Mouse (Mus musculus) stomach, postnatal 0 days (tissue): ENCODE measurements at regions not wholly inside any gene's neighbourhood (a gene's known extent, or its start where the extent isn't known, plus 50 kb on each side); places are given as distances from the start of the nearest gene placed in this dataset.

ENCODE experiments used
- ATAC-seq: fragments of 200-750 bp; cut with Nextera tagmentation; 2 replicates; pipeline ENCODE4 v1.8.0; 2017; ENCODE audit not compliant: low FRiP score, low TSS enrichment
- DNase-seq: peaks from one replicate; pipeline ENCODE4 v3.0.0-alpha.2; 2016; ENCODE audit warnings: low spot score
- H3K27ac ChIP-seq: fragments of 300-500 bp; sonication (generic); replicated peaks from 2 replicates; pipeline ENCODE4 v1.5.1; 2014; ENCODE audit warnings: mild to moderate bottlenecking, control low read depth
- H3K27me3 ChIP-seq: fragments of 300-500 bp; sonication (generic); 2 replicates; pipeline ENCODE4 v1.6.1; 2014; ENCODE audit warnings: low read length; ENCODE audit not compliant: control insufficient read depth, insufficient read depth
- H3K36me3 ChIP-seq: fragments of 300-500 bp; sonication (generic); 2 replicates; pipeline ENCODE4 v1.6.1; 2014; ENCODE audit warnings: low read length, mixed read lengths; ENCODE audit not compliant: control insufficient read depth, insufficient read depth
- H3K4me1 ChIP-seq: fragments of 300-500 bp; sonication (generic); replicated peaks from 2 replicates; pipeline ENCODE4 v1.6.1; 2014; ENCODE audit warnings: antibody characterized with exemption; ENCODE audit not compliant: control insufficient read depth, insufficient read depth
- H3K4me2 ChIP-seq: fragments of 300-500 bp; sonication (generic); replicated peaks from 2 replicates; pipeline ENCODE4 v1.6.1; 2014; ENCODE audit warnings: low read depth, mild to moderate bottlenecking, control low read depth, moderate library complexity
- H3K4me3 ChIP-seq: fragments of 300-500 bp; sonication (generic); 2 replicates; pipeline ENCODE4 v1.5.1; 2014; ENCODE audit warnings: low read depth, low read length, control low read depth
- H3K9ac ChIP-seq: fragments of 300-500 bp; sonication (generic); 2 replicates; pipeline ENCODE4 v1.6.1; 2014; ENCODE audit warnings: mild to moderate bottlenecking, low read length, control low read depth, mixed read lengths
- H3K9me3 ChIP-seq: fragments of 300-500 bp; sonication (generic); 2 replicates; pipeline ENCODE4 v1.6.1; 2016; ENCODE audit warnings: low read length; ENCODE audit not compliant: control insufficient read depth
- CTCF ChIP-seq: IDR thresholded peaks from 2 replicates; pipeline ENCODE4 v1.5.1; 2016; ENCODE audit warnings: antibody characterized with exemption, low read depth, mild to moderate bottlenecking, moderate library complexity
- EP300 ChIP-seq: optimal IDR thresholded peaks from 2 replicates; pipeline ENCODE3; 2016; ENCODE audit warnings: antibody characterized with exemption
- WGBS: fragments of 180-500 bp; shearing (Covaris S2); extraction: QIAGEN DNeasy Blood & Tissue Kit; methylation state at CpG from one replicate; pipeline ENCODE4 v1.1.7; 2014; 5-methylcytosine and 5-hydroxymethylcytosine counted together

- 15% methylated on average over 1 of the region's 1 CpGs for WGBS
- Histone ChIP-seq H3K27ac (no peak overlapping the region), H3K4me1 (no peaks in the 10 kb centered on the region), H3K4me2 (no peak overlapping the region), H3K36me3 (no peaks in the 10 kb centered on the region), H3K4me3 (no peak overlapping the region), H3K27me3 (no peaks in the 10 kb centered on the region), H3K9me3 (no peaks in the 10 kb centered on the region), H3K9ac (no peak overlapping the region)
- ATAC-seq (no peak), DNase-seq (peak; percentile 16)
- TF ChIP-seq CTCF (no peak), EP300 (no peak)
Observed at GRCm38 (mm10) chr1:194363129-194363768, 254.8 kb upstream of the Plxna2 start.

- no peaks in the 10 kb centered on the region for H3K4me1 ChIP-seq
- H3K36me3 ChIP-seq = no peaks in the 10 kb centered on the region
- TF ChIP-seq CTCF = no peak
- no peak for TF ChIP-seq EP300
- H3K4me3 ChIP-seq = no peak overlapping the region
- ATAC-seq = no peak
- DNase-seq = no peak
- H3K27me3 ChIP-seq = no peaks in the 10 kb centered on the region
- no peak overlapping the region for H3K4me2 ChIP-seq
- H3K9me3 ChIP-seq = no peaks in the 10 kb centered on the region
- no peak overlapping the region for H3K9ac ChIP-seq
- no peak overlapping the region for H3K27ac ChIP-seq
Observed at GRCm38 (mm10) chr1:194362298-194362697, 255.7 kb upstream of the Plxna2 start.

- DNase-seq (no peak), ATAC-seq (no peak)
- 35% methylated on average over 1 of the region's 1 CpGs for WGBS
- no peak overlapping the region for H3K4me2 ChIP-seq
- H3K36me3 ChIP-seq = no peaks in the 10 kb centered on the region
- H3K4me1 ChIP-seq = no peaks in the 10 kb centered on the region
- no peak overlapping the region for H3K9ac ChIP-seq
- TF ChIP-seq EP300 = no peak
- TF ChIP-seq CTCF = no peak
- H3K4me3 ChIP-seq = no peak overlapping the region
- H3K27ac ChIP-seq = no peak overlapping the region
- H3K9me3 ChIP-seq = no peaks in the 10 kb centered on the region
- no peaks in the 10 kb centered on the region for H3K27me3 ChIP-seq
Observed at GRCm38 (mm10) chr1:194361316-194361715, 256.7 kb upstream of the Plxna2 start.

- no peak overlapping the region for H3K4me3 ChIP-seq
- H3K4me2 ChIP-seq = no peak overlapping the region
- TF ChIP-seq EP300 (no peak), CTCF (no peak)
- no peaks in the 10 kb centered on the region for H3K4me1 ChIP-seq
- 74% methylated on average over 1 of the region's 1 CpGs for WGBS
- no peak for ATAC-seq
- H3K27ac ChIP-seq = no peak overlapping the region
- H3K36me3 ChIP-seq = no peaks in the 10 kb centered on the region
- no peak overlapping the region for H3K9ac ChIP-seq
- no peak for DNase-seq
- H3K27me3 ChIP-seq = no peaks in the 10 kb centered on the region
- H3K9me3 ChIP-seq = no peaks in the 10 kb centered on the region
Observed at GRCm38 (mm10) chr1:194354332-194355120, 263.5 kb upstream of the Plxna2 start.

- WGBS = 27% methylated on average over 3 of the region's 3 CpGs
- no peaks in the 10 kb centered on the region for H3K27me3 ChIP-seq
- no peak overlapping the region for H3K27ac ChIP-seq
- no peak for ATAC-seq
- H3K4me3 ChIP-seq = no peak overlapping the region
- H3K4me2 ChIP-seq = no peak overlapping the region
- no peaks in the 10 kb centered on the region for H3K4me1 ChIP-seq
- no peaks in the 10 kb centered on the region for H3K36me3 ChIP-seq
- DNase-seq = no peak
- TF ChIP-seq EP300 = no peak
- no peak for TF ChIP-seq CTCF
- H3K9me3 ChIP-seq = no peaks in the 10 kb centered on the region
- H3K9ac ChIP-seq = no peak overlapping the region
Observed at GRCm38 (mm10) chr1:194345304-194346033, 272.5 kb upstream of the Plxna2 start.

GRCm38 (mm10) chr1:194342568-194342967, 275.4 kb upstream of the Plxna2 start:
- Histone ChIP-seq H3K9me3 (no peaks in the 10 kb centered on the region), H3K4me3 (no peak overlapping the region), H3K27ac (no peak overlapping the region), H3K4me2 (no peak overlapping the region), H3K27me3 (no peaks in the 10 kb centered on the region), H3K4me1 (no peaks in the 10 kb centered on the region), H3K9ac (no peak overlapping the region), H3K36me3 (no peaks in the 10 kb centered on the region)
- TF ChIP-seq CTCF = no peak
- TF ChIP-seq EP300 = no peak
- DNase-seq (no peak), ATAC-seq (no peak)
- 97% methylated on average over 1 of the region's 1 CpGs for WGBS
